Mouse (Mus musculus): ENCODE measurements around the gene Rcbtb2. TPM values are rescaled to one million over a fixed set of nuclear protein-coding genes. Genes with fewer than 3 reads are reported as not detected.

Gene Rcbtb2
- polyA plus RNA-seq, 1 experiment: 58.8 TPM

DNA sequence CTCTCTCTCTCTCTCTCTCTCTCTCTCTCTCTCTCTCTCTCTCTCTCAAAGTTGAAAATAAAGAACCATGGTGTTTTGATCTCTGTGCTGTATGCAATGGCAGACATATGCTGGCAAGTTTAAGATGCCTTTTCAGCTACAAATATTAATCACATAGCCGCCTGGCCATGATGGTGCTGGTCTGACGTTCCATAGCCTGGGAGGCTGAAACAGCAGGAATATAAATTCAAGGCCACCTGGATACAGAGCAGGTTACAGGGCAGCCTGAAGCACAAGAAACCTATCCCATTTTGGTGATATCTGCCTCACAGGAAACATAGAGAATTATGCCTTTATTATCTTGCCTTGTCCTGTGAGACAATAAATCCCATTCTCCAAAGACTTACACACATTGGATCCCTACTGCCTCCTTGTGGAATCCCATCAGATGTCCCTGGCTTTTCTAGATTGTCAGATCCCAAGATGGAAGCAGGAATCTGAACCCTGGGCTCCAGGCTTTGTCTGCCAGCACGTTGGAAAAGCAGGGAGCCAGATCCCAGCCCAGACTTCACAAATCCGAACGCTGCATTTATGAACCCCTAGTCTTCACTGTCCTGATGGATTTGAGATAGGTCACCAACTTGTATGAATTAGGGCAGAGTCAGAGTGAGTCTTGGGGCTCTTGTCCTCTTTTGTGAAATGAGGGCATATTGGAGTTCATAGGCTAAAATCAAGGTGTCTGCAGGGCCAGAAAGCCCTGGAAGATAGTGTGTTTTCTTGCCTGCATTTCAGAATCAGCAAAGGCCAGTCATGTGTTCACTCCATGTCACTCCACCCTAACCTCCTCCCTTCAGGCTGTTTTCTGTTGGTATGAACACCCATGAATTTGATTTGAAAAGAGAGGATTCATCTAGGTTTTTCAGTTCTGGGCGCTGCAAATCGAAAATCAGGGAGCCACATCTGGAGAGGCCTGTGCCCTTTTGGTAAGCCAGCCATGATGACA lies 5.1 kb upstream of the Rcbtb2 start:
- no peak for TF ChIP-seq POLR2A (IDR thresholded peaks at IDR 0.05; ENCODE audit: borderline replicate concordance, extremely low read depth, insufficient read depth, insufficient read length, poor library complexity, severe bottlenecking)
- TF ChIP-seq CTCF (IDR thresholded peaks at IDR 0.05; ENCODE audit: borderline replicate concordance, extremely low read depth, insufficient read depth, insufficient read length): no peak

GRCm38 (mm10) chr14:73118482-73119347 lies 4.1 kb upstream of the Rcbtb2 start:
- no peak for TF ChIP-seq CTCF (IDR thresholded peaks at IDR 0.05; ENCODE audit: borderline replicate concordance, extremely low read depth, insufficient read depth, insufficient read length)
- TF ChIP-seq POLR2A (IDR thresholded peaks at IDR 0.05; ENCODE audit: borderline replicate concordance, extremely low read depth, insufficient read depth, insufficient read length, poor library complexity, severe bottlenecking): no peak
- no peak for DNase-seq (ENCODE audit: low read depth)

More for the DNA sequence above, 5.1 kb upstream of the Rcbtb2 start:
- DNase-seq (ENCODE audit: low read depth): no peak

GRCm38 (mm10) chr14:73119459-73119858 lies 3.4 kb upstream of the Rcbtb2 start:
- no peak for TF ChIP-seq POLR2A (IDR thresholded peaks at IDR 0.05; ENCODE audit: borderline replicate concordance, extremely low read depth, insufficient read depth, insufficient read length, poor library complexity, severe bottlenecking)
- TF ChIP-seq CTCF (IDR thresholded peaks at IDR 0.05; ENCODE audit: borderline replicate concordance, extremely low read depth, insufficient read depth, insufficient read length): no peak
- DNase-seq (ENCODE audit: low read depth): no peak

- no peak for DNase-seq (ENCODE audit: low read depth)
- no peak for TF ChIP-seq CTCF (IDR thresholded peaks at IDR 0.05; ENCODE audit: borderline replicate concordance, extremely low read depth, insufficient read depth, insufficient read length)
- no peak for TF ChIP-seq POLR2A (IDR thresholded peaks at IDR 0.05; ENCODE audit: borderline replicate concordance, extremely low read depth, insufficient read depth, insufficient read length, poor library complexity, severe bottlenecking)
Observed at GRCm38 (mm10) chr14:73119966-73120365, 2.9 kb upstream of the Rcbtb2 start.

- no peak for DNase-seq (ENCODE audit: low read depth)
- TF ChIP-seq POLR2A (IDR thresholded peaks at IDR 0.05; ENCODE audit: borderline replicate concordance, extremely low read depth, insufficient read depth, insufficient read length, poor library complexity, severe bottlenecking) (no peak), CTCF (IDR thresholded peaks at IDR 0.05; ENCODE audit: borderline replicate concordance, extremely low read depth, insufficient read depth, insufficient read length) (no peak)
Observed at GRCm38 (mm10) chr14:73122211-73122922, 470 bp upstream of the Rcbtb2 start.

DNA sequence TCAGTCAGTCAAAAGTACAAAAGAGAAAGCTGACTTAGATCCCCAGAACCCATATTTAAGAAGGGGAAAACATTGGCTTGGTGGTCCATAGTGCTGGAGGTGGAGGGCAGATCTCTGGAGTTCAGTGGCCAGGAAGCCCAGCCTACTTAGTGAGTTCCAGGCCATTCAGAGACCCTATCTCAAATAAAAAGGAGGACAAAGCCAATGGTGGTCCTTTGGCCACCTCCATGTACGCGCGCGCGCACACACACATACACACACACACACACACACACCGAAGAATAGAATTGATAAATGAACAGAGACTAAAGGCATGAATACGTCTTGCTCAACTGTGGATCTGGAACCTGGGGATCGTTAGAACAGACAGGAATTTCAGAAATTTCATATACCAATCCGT lies 544 bp downstream of the Rcbtb2 start:
- no peak for DNase-seq (ENCODE audit: low read depth)
- TF ChIP-seq CTCF (IDR thresholded peaks at IDR 0.05; ENCODE audit: borderline replicate concordance, extremely low read depth, insufficient read depth, insufficient read length) (no peak), POLR2A (IDR thresholded peaks at IDR 0.05; ENCODE audit: borderline replicate concordance, extremely low read depth, insufficient read depth, insufficient read length, poor library complexity, severe bottlenecking) (no peak)

GRCm38 (mm10) chr14:73123786-73124185 lies 949 bp downstream of the Rcbtb2 start:
- DNase-seq (ENCODE audit: low read depth): no peak
- TF ChIP-seq CTCF (IDR thresholded peaks at IDR 0.05; ENCODE audit: borderline replicate concordance, extremely low read depth, insufficient read depth, insufficient read length) (no peak), POLR2A (IDR thresholded peaks at IDR 0.05; ENCODE audit: borderline replicate concordance, extremely low read depth, insufficient read depth, insufficient read length, poor library complexity, severe bottlenecking) (no peak)

GRCm38 (mm10) chr14:73130519-73130918 lies 7.7 kb downstream of the Rcbtb2 start:
- TF ChIP-seq CTCF (IDR thresholded peaks at IDR 0.05; ENCODE audit: borderline replicate concordance, extremely low read depth, insufficient read depth, insufficient read length): no peak
- no peak for TF ChIP-seq POLR2A (IDR thresholded peaks at IDR 0.05; ENCODE audit: borderline replicate concordance, extremely low read depth, insufficient read depth, insufficient read length, poor library complexity, severe bottlenecking)
- DNase-seq (ENCODE audit: low read depth): no peak

DNA sequence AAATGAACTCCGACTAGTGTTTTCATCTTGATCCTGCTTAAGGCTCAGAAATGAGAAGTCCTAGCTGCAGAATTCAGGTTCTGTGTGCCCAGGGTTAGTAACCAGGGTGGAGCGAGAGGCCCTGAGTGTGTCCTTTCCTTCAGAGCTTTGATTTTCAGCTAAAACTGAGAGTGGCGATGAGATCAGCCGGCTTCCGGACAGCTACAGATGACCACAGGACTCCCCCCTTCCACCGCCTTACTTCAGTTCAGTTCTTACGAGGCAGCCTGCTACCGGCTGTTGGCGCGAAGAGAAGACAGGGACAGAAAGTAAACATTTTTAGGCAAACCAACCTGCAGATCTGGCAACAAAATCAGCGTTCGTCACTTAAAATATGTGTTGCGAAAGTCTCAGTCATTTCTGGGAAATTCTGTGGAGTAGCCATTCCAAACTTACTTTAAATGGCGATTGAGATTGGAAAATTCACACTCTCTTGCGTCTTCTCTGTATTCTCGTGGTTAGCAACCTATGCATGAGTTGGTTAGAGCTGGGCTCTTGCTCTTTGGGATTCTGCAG lies 9.1 kb downstream of the Rcbtb2 start:
- TF ChIP-seq POLR2A (IDR thresholded peaks at IDR 0.05; ENCODE audit: borderline replicate concordance, extremely low read depth, insufficient read depth, insufficient read length, poor library complexity, severe bottlenecking): no peak
- no peak for TF ChIP-seq CTCF (IDR thresholded peaks at IDR 0.05; ENCODE audit: borderline replicate concordance, extremely low read depth, insufficient read depth, insufficient read length)
- no peak for DNase-seq (ENCODE audit: low read depth)

DNA sequence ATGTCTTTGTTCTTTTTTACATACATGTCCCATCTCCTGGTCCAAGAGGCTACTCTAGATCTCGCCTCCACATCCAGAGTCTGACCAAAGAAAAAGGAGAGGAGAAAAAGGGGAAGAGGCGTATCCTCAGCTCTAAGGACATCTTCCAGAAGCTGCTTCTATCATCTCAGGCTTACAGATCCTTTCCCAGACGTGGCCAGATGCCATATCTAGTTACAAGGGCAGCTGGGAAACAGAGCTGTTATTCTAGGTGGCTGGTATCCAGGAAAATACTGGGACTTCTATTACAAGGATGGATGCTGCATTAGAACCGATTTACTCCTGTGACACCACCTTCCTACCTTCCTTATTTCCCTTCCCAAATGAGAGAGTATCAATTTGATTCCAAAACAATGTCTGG lies 9.9 kb downstream of the Rcbtb2 start:
- TF ChIP-seq CTCF (IDR thresholded peaks at IDR 0.05; ENCODE audit: borderline replicate concordance, extremely low read depth, insufficient read depth, insufficient read length): no peak
- no peak for TF ChIP-seq POLR2A (IDR thresholded peaks at IDR 0.05; ENCODE audit: borderline replicate concordance, extremely low read depth, insufficient read depth, insufficient read length, poor library complexity, severe bottlenecking)
- peak; percentile 42 for DNase-seq (ENCODE audit: low read depth)
